Mouse (Mus musculus): ENCODE measurements around the gene Dpf3.

Dpf3 gene

GRCm38 (mm10) chr12:83411721-83412521 lies 75.6 kb downstream of the Dpf3 start:
- no peak for DNase-seq (ENCODE audit: low spot score)

GRCm38 (mm10) chr12:83411032-83411431 lies 76.5 kb downstream of the Dpf3 start:
- DNase-seq (ENCODE audit: low spot score), result no peak

- no peak for DNase-seq (ENCODE audit: low spot score)
Observed at GRCm38 (mm10) chr12:83405374-83406125, 82.0 kb downstream of the Dpf3 start.

GRCm38 (mm10) chr12:83402270-83402669 lies 85.2 kb downstream of the Dpf3 start:
- DNase-seq (ENCODE audit: low spot score), result no peak

DNA sequence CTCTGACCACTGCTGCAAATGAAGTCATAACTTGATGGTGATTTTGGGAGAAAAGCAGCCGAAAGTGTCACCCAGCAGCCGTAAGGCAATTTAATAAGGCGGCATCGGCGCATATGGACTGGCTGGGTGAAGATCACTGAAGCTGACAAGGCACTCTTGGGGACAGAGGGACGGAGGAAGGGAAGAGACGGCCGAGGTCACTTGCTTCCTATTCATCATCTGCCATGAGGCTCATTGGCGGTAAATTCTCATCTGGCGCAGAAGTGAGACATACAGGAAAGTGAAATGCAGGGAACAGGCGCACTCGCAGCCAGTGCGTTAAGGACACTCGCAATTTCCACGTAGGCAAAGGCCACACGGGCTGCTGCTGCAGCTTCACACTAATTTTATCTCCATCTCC lies 95.5 kb downstream of the Dpf3 start:
- DNase-seq (ENCODE audit: low spot score), result no peak

DNA sequence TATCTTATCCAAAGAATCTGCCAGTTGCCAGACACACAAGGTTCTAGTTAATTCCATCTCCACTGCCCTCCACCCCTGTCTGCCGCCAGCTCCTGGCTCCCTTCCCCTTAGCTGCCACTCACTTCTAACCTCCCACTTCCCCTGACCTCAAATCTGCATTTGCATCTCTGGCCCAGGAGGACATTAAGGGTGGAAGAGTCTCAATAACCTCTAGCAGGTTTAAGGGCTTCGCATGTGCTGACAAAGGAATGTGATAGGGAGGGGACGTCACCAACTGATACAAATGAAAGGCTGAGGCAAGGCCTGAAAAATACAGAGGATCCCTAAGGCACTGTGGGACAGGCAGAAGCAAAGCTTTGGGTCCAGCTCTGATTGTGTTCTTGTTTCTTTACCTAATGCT lies 100.0 kb downstream of the Dpf3 start:
- DNase-seq (ENCODE audit: low spot score), result no peak

- DNase-seq (ENCODE audit: low spot score), result no peak
Observed at GRCm38 (mm10) chr12:83381072-83381471, 106.4 kb downstream of the Dpf3 start.

GRCm38 (mm10) chr12:83380016-83380415 lies 107.5 kb downstream of the Dpf3 start:
- DNase-seq (ENCODE audit: low spot score), result no peak

GRCm38 (mm10) chr12:83375015-83375831 lies 112.3 kb downstream of the Dpf3 start:
- no peak for DNase-seq (ENCODE audit: low spot score)

GRCm38 (mm10) chr12:83373081-83373480 lies 114.4 kb downstream of the Dpf3 start:
- DNase-seq (ENCODE audit: low spot score), result no peak

DNA sequence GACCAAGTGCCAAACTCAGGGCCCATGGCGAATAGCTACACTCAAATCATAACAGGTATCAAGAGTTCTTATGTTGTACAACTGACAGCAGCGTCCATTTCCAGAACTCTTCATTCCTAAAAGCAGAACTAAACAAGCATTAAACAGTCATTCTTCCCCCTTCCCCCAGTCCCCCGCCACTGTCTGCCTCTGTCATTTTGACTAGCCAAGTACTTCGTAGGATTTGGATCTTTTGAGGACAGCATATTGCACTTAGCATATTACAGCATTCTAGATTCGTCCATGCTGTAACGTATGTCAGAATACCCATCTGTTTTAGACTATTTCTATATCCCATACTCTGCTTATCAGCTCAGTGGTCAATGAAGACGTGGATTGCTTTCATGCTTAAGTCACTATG lies 115.2 kb downstream of the Dpf3 start:
- no peak for DNase-seq (ENCODE audit: low spot score)

- DNase-seq (ENCODE audit: low spot score), result no peak
Observed at GRCm38 (mm10) chr12:83370221-83370620, 117.3 kb downstream of the Dpf3 start.

- no peak for DNase-seq (ENCODE audit: low spot score)
Observed at GRCm38 (mm10) chr12:83369416-83369815, 118.1 kb downstream of the Dpf3 start.

GRCm38 (mm10) chr12:83367486-83367885 lies 120.0 kb downstream of the Dpf3 start:
- DNase-seq (ENCODE audit: low spot score), result no peak

- no peak for DNase-seq (ENCODE audit: low spot score)
Observed at GRCm38 (mm10) chr12:83364771-83365170, 122.7 kb downstream of the Dpf3 start.

GRCm38 (mm10) chr12:83361801-83362200 lies 125.7 kb downstream of the Dpf3 start:
- no peak for DNase-seq (ENCODE audit: low spot score)

DNA sequence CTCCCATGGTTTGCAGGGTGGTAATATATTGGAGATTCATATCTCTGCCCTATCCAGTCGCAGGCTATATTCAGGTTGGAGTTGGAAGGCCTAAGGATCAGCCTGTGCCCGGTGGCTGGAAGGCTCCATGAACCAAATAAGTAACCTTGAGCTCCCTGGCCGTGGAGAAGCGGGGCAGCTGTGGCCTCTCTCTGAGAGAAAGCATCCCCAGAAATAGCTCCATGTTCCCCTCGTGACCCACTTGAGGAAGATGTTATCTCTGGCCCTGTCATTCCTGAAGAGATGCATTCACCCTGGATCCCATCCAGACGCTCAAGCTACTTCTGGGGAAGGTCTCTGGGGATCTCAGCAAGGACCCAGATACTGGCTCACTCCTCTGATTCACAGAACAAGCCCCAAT lies 134.9 kb downstream of the Dpf3 start:
- DNase-seq (ENCODE audit: low spot score), result no peak

GRCm38 (mm10) chr12:83349736-83350135 lies 137.8 kb downstream of the Dpf3 start:
- DNase-seq (ENCODE audit: low spot score), result no peak

GRCm38 (mm10) chr12:83348246-83348645 lies 139.3 kb downstream of the Dpf3 start:
- no peak for DNase-seq (ENCODE audit: low spot score)

DNA sequence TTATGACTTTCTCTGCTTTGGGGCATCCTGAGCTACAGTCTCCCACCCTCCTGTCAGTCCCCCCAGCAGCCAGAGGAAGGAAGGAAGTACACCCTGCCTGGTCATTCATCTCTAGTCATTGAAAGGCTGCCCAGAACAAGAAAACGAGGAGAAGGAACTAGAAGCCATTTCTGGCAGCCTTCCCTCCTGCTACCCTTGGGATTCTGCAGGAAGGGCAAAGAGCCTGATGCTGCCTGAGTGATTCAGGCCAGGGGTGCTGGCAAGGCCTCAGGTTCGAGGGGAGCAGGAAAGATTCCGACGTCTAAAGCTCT lies 144.7 kb downstream of the Dpf3 start:
- no peak for DNase-seq (ENCODE audit: low spot score)

GRCm38 (mm10) chr12:83342035-83342874 lies 145.3 kb downstream of the Dpf3 start:
- DNase-seq (ENCODE audit: low spot score), result no peak

GRCm38 (mm10) chr12:83340960-83341359 lies 146.6 kb downstream of the Dpf3 start:
- DNase-seq (ENCODE audit: low spot score), result no peak
